14 mouse cellular contexts compared by ENCODE assay signal in genomic region chr13:29537906-29538305, GRCm38 (mm10).
DNase-seq lines count a peak whose midpoint lies in the region; ATAC-seq lines count a peak whose summit lies in the region.
"Had no signal": no experiment of that assay in that cellular context is flagged by ENCODE, and none has a peak within 500 bp of the region (broad histone marks: within the 10 kb centered on the region; RNA-seq: fewer than 3 reads in every experiment).

No protein-coding gene starts in this region.

- peak overlapping the region; percentile 52 for H3K27ac ChIP-seq in hindbrain, embryonic 13.5 days
- H3K27ac ChIP-seq in hindbrain, embryonic 10.5 days, result no peak overlapping the region
- H3K27ac ChIP-seq in hindbrain, embryonic 14.5 days, result no peak overlapping the region
- no peak overlapping the region for H3K27ac ChIP-seq in intestine, embryonic 15.5 days
- H3K27ac ChIP-seq: kidney, postnatal 0 days; neural tube, embryonic 15.5 days had no signal

- H3K27me3 ChIP-seq in hindbrain, embryonic 13.5 days, result no peaks in the 10 kb centered on the region
- no peaks in the 10 kb centered on the region for H3K27me3 ChIP-seq in hindbrain, embryonic 10.5 days (ENCODE audit: insufficient read depth, poor library complexity, severe bottlenecking)
- no peaks in the 10 kb centered on the region for H3K27me3 ChIP-seq in hindbrain, embryonic 14.5 days (ENCODE audit: control insufficient read depth, insufficient read depth, low read length)
- no peaks in the 10 kb centered on the region for H3K27me3 ChIP-seq in intestine, embryonic 15.5 days (replicated peaks)
- H3K27me3 ChIP-seq: megakaryocyte, embryonic 14.5 days; neural tube, embryonic 15.5 days had no signal

- H3K4me1 ChIP-seq in hindbrain, embryonic 13.5 days (replicated peaks), result peaks cover 6% of the 10 kb centered on the region; the same call in 1 of the 2 replicates
- peaks cover 9% of the 10 kb centered on the region for H3K4me1 ChIP-seq in hindbrain, embryonic 10.5 days (replicated peaks)
- H3K4me1 ChIP-seq in hindbrain, embryonic 14.5 days (replicated peaks; ENCODE audit: control insufficient read depth, insufficient read depth, low read length), result 0 out of 2 replicates have a peak, but pooled peaks cover 6% of the 10 kb centered on the region
- H3K4me1 ChIP-seq in intestine, embryonic 15.5 days (replicated peaks), result no peaks in the 10 kb centered on the region
- H3K4me1 ChIP-seq: megakaryocyte, embryonic 14.5 days; neural tube, embryonic 15.5 days had no signal

- no peaks in the 10 kb centered on the region for H3K9me3 ChIP-seq in hindbrain, embryonic 13.5 days
- H3K9me3 ChIP-seq in hindbrain, embryonic 10.5 days, result no peaks in the 10 kb centered on the region
- H3K9me3 ChIP-seq in hindbrain, embryonic 14.5 days (ENCODE audit: control insufficient read depth, low read length), result no peaks in the 10 kb centered on the region
- no peaks in the 10 kb centered on the region for H3K9me3 ChIP-seq in intestine, embryonic 15.5 days
- H3K9me3 ChIP-seq: neural tube, embryonic 15.5 days had no signal

- no peak overlapping the region for H3K4me3 ChIP-seq in hindbrain, embryonic 13.5 days
- no peak overlapping the region for H3K4me3 ChIP-seq in hindbrain, embryonic 10.5 days
- H3K4me3 ChIP-seq in hindbrain, embryonic 14.5 days (replicated peaks; ENCODE audit: low read length), result no peak overlapping the region
- H3K4me3 ChIP-seq in intestine, embryonic 15.5 days (replicated peaks), result no peak overlapping the region
- H3K4me3 ChIP-seq: megakaryocyte, embryonic 14.5 days; neural tube, embryonic 15.5 days had no signal

- H3K4me2 ChIP-seq in hindbrain, embryonic 13.5 days, result no peak overlapping the region
- no peak overlapping the region for H3K4me2 ChIP-seq in hindbrain, embryonic 14.5 days (replicated peaks)
- no peak overlapping the region for H3K4me2 ChIP-seq in intestine, embryonic 15.5 days (replicated peaks)
- H3K4me2 ChIP-seq: neural tube, embryonic 15.5 days had no signal

- H3K36me3 ChIP-seq in hindbrain, embryonic 13.5 days, result no peaks in the 10 kb centered on the region
- H3K36me3 ChIP-seq in hindbrain, embryonic 10.5 days, result 0 out of 2 replicates have a peak, but pooled peaks cover 4% of the 10 kb centered on the region
- H3K36me3 ChIP-seq in hindbrain, embryonic 14.5 days (replicated peaks; ENCODE audit: control insufficient read depth, insufficient read depth), result no peaks in the 10 kb centered on the region
- no peaks in the 10 kb centered on the region for H3K36me3 ChIP-seq in intestine, embryonic 15.5 days
- H3K36me3 ChIP-seq: neural tube, embryonic 15.5 days had no signal

- WGBS in hindbrain, embryonic 13.5 days, result 50% methylated on average over 1 of the region's 1 CpGs
- 81% methylated on average over 1 of the region's 1 CpGs for WGBS in hindbrain, embryonic 10.5 days
- WGBS in hindbrain, embryonic 14.5 days, result 40% methylated on average over 1 of the region's 1 CpGs
- WGBS in intestine, embryonic 15.5 days, result 49% methylated on average over 1 of the region's 1 CpGs

- no peak for ATAC-seq in hindbrain, embryonic 13.5 days (ENCODE audit: low FRiP score)
- no peak for ATAC-seq in hindbrain, embryonic 14.5 days (ENCODE audit: low FRiP score)
- no peak for ATAC-seq in intestine, embryonic 15.5 days

- no peak for DNase-seq in hindbrain, embryonic 10.5 days (ENCODE audit: low spot score)
- DNase-seq in adipocyte (ENCODE audit: low spot score), result peak; percentile 29
- peak; percentile 34 for DNase-seq in cerebellum, adult 18-20 months
- DNase-seq in hindbrain, embryonic 14.5 days (ENCODE audit: low spot score), result peak; percentile 47
- DNase-seq in heart, postnatal 4 days, result no peak
- no peak for DNase-seq in right cerebral cortex, postnatal 10 days (ENCODE audit: low spot score in 2 of 2)
- DNase-seq: heart, adult 18-20 months; liver; thymus, postnatal 14 days had no signal

- H3K9ac ChIP-seq in hindbrain, embryonic 13.5 days, result no peak overlapping the region
- H3K9ac ChIP-seq in hindbrain, embryonic 14.5 days, result no peak overlapping the region
- H3K9ac ChIP-seq in intestine, embryonic 15.5 days, result no peak overlapping the region
- H3K9ac ChIP-seq: neural tube, embryonic 15.5 days had no signal

Comparison
In these comparisons a context has a peak if more than half of its experiments do, and no peak if none do; other contexts are left out.
1. DNase-seq: peak in adipocyte (single experiment), cerebellum, adult 18-20 months (2 of 2) and hindbrain, embryonic 14.5 days (single experiment); none in hindbrain, embryonic 10.5 days (single experiment), heart, postnatal 4 days (single experiment) and right cerebral cortex, postnatal 10 days (0 of 2).